Mouse (Mus musculus): ENCODE measurements at regions not wholly inside any gene's neighbourhood (a gene's known extent, or its start where the extent isn't known, plus 50 kb on each side); places are given as distances from the start of the nearest gene placed in this dataset.

GRCm38 (mm10) chr13:59917185-59917584, 94.2 kb upstream of the Tut7 start:
- no peak for DNase-seq (ENCODE audit: low read depth, low spot score)

- no peak for DNase-seq (ENCODE audit: low read depth, low spot score)
Measured at GRCm38 (mm10) chr13:59916166-59917044, 93.5 kb upstream of the Tut7 start.

GRCm38 (mm10) chr13:59915734-59916133, 92.8 kb upstream of the Tut7 start:
- no peak for DNase-seq (ENCODE audit: low read depth, low spot score)

GRCm38 (mm10) chr13:59910179-59911071, 87.5 kb upstream of the Tut7 start:
- DNase-seq (ENCODE audit: low read depth, low spot score), result peak; percentile 22

GRCm38 (mm10) chr13:59909400-59909799, 86.5 kb upstream of the Tut7 start:
- no peak for DNase-seq (ENCODE audit: low read depth, low spot score)

GRCm38 (mm10) chr13:59908786-59909185, 85.8 kb upstream of the Tut7 start:
- DNase-seq (ENCODE audit: low read depth, low spot score), result peak; percentile 48

- no peak for DNase-seq (ENCODE audit: low read depth, low spot score)
Measured at GRCm38 (mm10) chr13:59905488-59905887, 82.5 kb upstream of the Tut7 start.

- no peak for DNase-seq (ENCODE audit: low read depth, low spot score)
Measured at GRCm38 (mm10) chr13:59904415-59904814, 81.5 kb upstream of the Tut7 start.

- DNase-seq (ENCODE audit: low read depth, low spot score), result no peak
Measured at GRCm38 (mm10) chr13:59899521-59899920, 76.6 kb upstream of the Tut7 start.

GRCm38 (mm10) chr13:59895754-59896153, 72.8 kb upstream of the Tut7 start:
- DNase-seq (ENCODE audit: low read depth, low spot score), result no peak

GRCm38 (mm10) chr13:59894094-59894493, 71.1 kb upstream of the Tut7 start:
- no peak for DNase-seq (ENCODE audit: low read depth, low spot score)

GRCm38 (mm10) chr13:59892961-59893360, 70.0 kb upstream of the Tut7 start:
- no peak for DNase-seq (ENCODE audit: low read depth, low spot score)

- DNase-seq (ENCODE audit: low read depth, low spot score), result no peak
Measured at GRCm38 (mm10) chr13:59892340-59892739, 69.4 kb upstream of the Tut7 start.

- no peak for DNase-seq (ENCODE audit: low read depth, low spot score)
Measured at GRCm38 (mm10) chr13:59891737-59892136, 68.8 kb upstream of the Tut7 start.

- DNase-seq (ENCODE audit: low read depth, low spot score), result peak; percentile 90
Measured at GRCm38 (mm10) chr13:59889468-59890117, 66.6 kb upstream of the Tut7 start.

- peak; percentile 54 for DNase-seq (ENCODE audit: low read depth, low spot score)
Measured at GRCm38 (mm10) chr13:59888038-59889016, 65.4 kb upstream of the Tut7 start.

GRCm38 (mm10) chr13:59887306-59887705, 64.4 kb upstream of the Tut7 start:
- peak; percentile 78 for DNase-seq (ENCODE audit: low read depth, low spot score)

- DNase-seq (ENCODE audit: low read depth, low spot score), result peak; percentile 45
Measured at GRCm38 (mm10) chr13:59886572-59886971, 63.6 kb upstream of the Tut7 start.

- DNase-seq (ENCODE audit: low read depth, low spot score), result no peak
Measured at GRCm38 (mm10) chr13:59881989-59882784, 59.2 kb upstream of the Tut7 start.

GRCm38 (mm10) chr13:59880055-59880454, 57.1 kb upstream of the Tut7 start:
- no peak for DNase-seq (ENCODE audit: low read depth, low spot score)

Data from 3T3-L1 (cell line).